Mouse (Mus musculus) heart, embryonic 14.5 days (tissue): ENCODE results near the gene Tbc1d2. TPM values are rescaled to one million over a fixed set of nuclear protein-coding genes. Genes with fewer than 3 reads are reported as not detected.
"Not testable (repeated sequence)": the region's sequence is repeated elsewhere in the genome, so short reads cannot be mapped to it uniquely, and the experiment has no call there.

Experiments
- ATAC-seq: fragments of 200-750 bp; cut with Nextera tagmentation; 2 replicates; pipeline ENCODE4 v1.8.0; 2017; ENCODE audit warnings: low read depth, moderate TSS enrichment; ENCODE audit not compliant: insufficient number of reproducible peaks, insufficient read depth, low FRiP score
- H3K27ac ChIP-seq, 2 experiments: fragments of 200-500 bp in 1 of 2; fragments of 300-500 bp in 1 of 2; sonication (generic) in 1 of 2; replicated peaks in 1 of 2; 2 replicates each; pipeline ENCODE4 v1.5.1; 2012 to 2014; ENCODE audit warnings: low read depth in 2 of 2, low read length in 2 of 2, control low read depth in 1 of 2, mild to moderate bottlenecking in 1 of 2, mixed read lengths in 1 of 2; ENCODE audit not compliant: control insufficient read depth in 1 of 2, insufficient read depth in 1 of 2
- H3K27me3 ChIP-seq: fragments of 300-500 bp; sonication (generic); 2 replicates; pipeline ENCODE4 v1.6.1; 2014; ENCODE audit warnings: mild to moderate bottlenecking, low read length, control low read depth; ENCODE audit not compliant: control insufficient read depth, insufficient read depth
- H3K36me3 ChIP-seq: fragments of 300-500 bp; sonication (generic); 2 replicates; pipeline ENCODE4 v1.6.1; 2014; ENCODE audit warnings: mild to moderate bottlenecking, control low read depth, low read length, mixed read lengths; ENCODE audit not compliant: control insufficient read depth, insufficient read depth
- H3K4me1 ChIP-seq, 2 experiments: fragments of 200-500 bp in 1 of 2; fragments of 300-500 bp in 1 of 2; sonication (generic) in 1 of 2; 2 replicates each; pipeline ENCODE4 v1.6.1; 2012 to 2014; ENCODE audit warnings: low read length in 2 of 2, control low read depth in 1 of 2, mixed read lengths in 1 of 2; ENCODE audit not compliant: control insufficient read depth in 2 of 2, insufficient read depth in 2 of 2
- H3K4me2 ChIP-seq: fragments of 300-500 bp; sonication (generic); 2 replicates; pipeline ENCODE4 v1.6.1; 2014; ENCODE audit warnings: mild to moderate bottlenecking, low read length
- H3K4me3 ChIP-seq, 2 experiments: fragments of 200-500 bp in 1 of 2; fragments of 300-500 bp in 1 of 2; sonication (generic) in 1 of 2; 2 replicates each; pipeline ENCODE4 v1.5.1; 2012 to 2014; ENCODE audit warnings: low read length in 2 of 2, mild to moderate bottlenecking in 2 of 2, control low read depth in 1 of 2, low read depth in 1 of 2, moderate library complexity in 1 of 2; ENCODE audit not compliant: control insufficient read depth in 1 of 2, insufficient read depth in 1 of 2
- H3K9ac ChIP-seq: fragments of 300-500 bp; sonication (generic); 2 replicates; pipeline ENCODE4 v1.6.1; 2014; ENCODE audit warnings: mild to moderate bottlenecking, low read length
- H3K9me3 ChIP-seq: fragments of 300-500 bp; sonication (generic); 2 replicates; pipeline ENCODE4 v1.6.1; 2016; ENCODE audit warnings: low read length, control low read depth; ENCODE audit not compliant: control insufficient read depth
- WGBS: fragments of 180-500 bp; shearing (Covaris S2); extraction: QIAGEN DNeasy Blood & Tissue Kit; methylation state at CpG from one replicate; pipeline ENCODE4 v1.1.7; 2014; 5-methylcytosine and 5-hydroxymethylcytosine counted together
- polyA plus RNA-seq: library from polyadenylated mRNA; unstranded; fragments of >200 nt; fragmentation: Nextera tagmentation; extraction: Ambion mirVana; gene quantifications from 2 replicates; pipeline ENCODE4 v1.2.1, GENCODE M21; 2014

The Tbc1d2 gene
- polyA plus RNA-seq, 1 experiment from 2014 or later, result 0.26 TPM

DNA sequence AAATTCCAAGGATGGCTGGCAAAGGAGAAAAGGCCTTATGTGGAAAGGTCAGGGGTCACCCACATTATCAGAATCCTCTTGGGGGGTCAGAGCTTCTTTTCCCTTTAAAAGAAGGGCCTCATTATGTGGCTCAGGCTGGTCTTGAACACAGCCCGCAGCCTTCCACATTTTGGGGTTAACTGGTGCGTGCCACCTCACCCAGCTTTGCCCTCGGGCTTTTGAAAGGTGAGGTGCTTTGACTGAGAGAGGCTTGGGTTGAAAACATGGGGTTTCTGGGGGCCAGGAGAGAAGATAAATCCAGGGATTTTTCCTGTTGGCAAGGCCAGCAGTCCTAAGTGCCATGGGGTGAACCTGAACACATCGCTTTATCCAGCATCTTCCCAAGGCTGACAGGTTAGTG is 63.5 kb downstream of the Tbc1d2 start:
- no peaks in the 10 kb centered on the region for H3K36me3 ChIP-seq
- H3K4me3 ChIP-seq, result no peak overlapping the region
- peaks cover 13 to 16% of the 10 kb centered on the region in 2 experiments for H3K4me1 ChIP-seq
- H3K27me3 ChIP-seq, result no peaks in the 10 kb centered on the region
- H3K9me3 ChIP-seq, result no peaks in the 10 kb centered on the region
- H3K27ac ChIP-seq, result no peak overlapping the region
- no peak overlapping the region for H3K9ac ChIP-seq
- ATAC-seq, result no peak
- WGBS, result 81% methylated on average over 4 of the region's 4 CpGs
- no peak overlapping the region for H3K4me2 ChIP-seq

GRCm38 (mm10) chr4:46585811-46586190 is 64.2 kb downstream of the Tbc1d2 start:
- H3K27ac ChIP-seq, result no peak overlapping the region
- WGBS, result 64% methylated on average over 8 of the region's 8 CpGs

DNA sequence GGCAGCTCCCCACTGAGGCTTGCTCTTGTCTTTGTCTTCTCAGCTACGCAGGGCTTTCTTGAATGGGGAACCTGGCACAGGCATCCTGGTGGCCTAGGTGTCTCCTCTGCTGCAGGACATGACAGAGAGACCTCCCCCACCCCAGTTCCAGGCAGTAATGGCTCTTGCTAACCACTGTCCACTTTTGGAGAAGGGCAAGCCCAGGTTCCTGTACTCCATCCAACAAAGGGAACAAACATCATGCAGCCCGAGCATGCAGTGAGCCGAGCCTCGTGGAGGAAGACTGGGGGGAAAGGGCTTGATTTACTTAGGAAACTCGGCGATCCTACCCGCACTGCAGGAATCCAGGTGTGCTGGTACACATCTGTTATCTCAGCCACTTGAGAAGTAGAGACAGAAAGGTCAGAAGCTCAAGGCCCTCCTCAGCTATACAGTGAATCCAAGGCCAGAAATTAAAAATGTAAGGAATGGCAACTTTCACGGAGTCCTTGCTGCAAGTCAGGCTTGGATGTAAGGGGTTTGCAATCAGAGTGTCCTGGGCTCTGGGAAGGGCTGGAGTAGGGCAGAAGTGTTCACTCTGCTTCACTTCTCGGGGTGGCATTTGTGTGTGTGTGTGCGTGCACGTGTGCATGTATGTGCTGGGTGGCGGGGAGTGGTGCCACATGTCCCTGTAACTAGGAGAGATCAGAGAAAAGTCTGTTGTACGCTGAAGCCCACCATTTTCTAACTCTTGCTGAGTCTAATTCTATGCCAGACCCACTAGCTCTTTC is 64.8 kb downstream of the Tbc1d2 start:
- ATAC-seq, result no peak
- no peaks in the 10 kb centered on the region for H3K27me3 ChIP-seq
- WGBS, result 75% methylated on average over 13 of the region's 13 CpGs
- H3K9me3 ChIP-seq, result no peaks in the 10 kb centered on the region
- H3K4me1 ChIP-seq, result peaks cover 13 to 16% of the 10 kb centered on the region in 2 experiments
- no peak overlapping the region for H3K4me2 ChIP-seq
- H3K27ac ChIP-seq, result no peak overlapping the region
- H3K9ac ChIP-seq, result no peak overlapping the region
- H3K36me3 ChIP-seq, result no peaks in the 10 kb centered on the region
- no peak overlapping the region for H3K4me3 ChIP-seq

More at GRCm38 (mm10) chr4:46585811-46586190, 64.2 kb downstream of the Tbc1d2 start:
- H3K4me1 ChIP-seq, result peaks cover 13 to 16% of the 10 kb centered on the region in 2 experiments
- ATAC-seq, result no peak
- H3K4me3 ChIP-seq, result no peak overlapping the region
- H3K27me3 ChIP-seq, result no peaks in the 10 kb centered on the region
- H3K4me2 ChIP-seq, result no peak overlapping the region
- no peaks in the 10 kb centered on the region for H3K36me3 ChIP-seq
- H3K9ac ChIP-seq, result no peak overlapping the region
- no peaks in the 10 kb centered on the region for H3K9me3 ChIP-seq

DNA sequence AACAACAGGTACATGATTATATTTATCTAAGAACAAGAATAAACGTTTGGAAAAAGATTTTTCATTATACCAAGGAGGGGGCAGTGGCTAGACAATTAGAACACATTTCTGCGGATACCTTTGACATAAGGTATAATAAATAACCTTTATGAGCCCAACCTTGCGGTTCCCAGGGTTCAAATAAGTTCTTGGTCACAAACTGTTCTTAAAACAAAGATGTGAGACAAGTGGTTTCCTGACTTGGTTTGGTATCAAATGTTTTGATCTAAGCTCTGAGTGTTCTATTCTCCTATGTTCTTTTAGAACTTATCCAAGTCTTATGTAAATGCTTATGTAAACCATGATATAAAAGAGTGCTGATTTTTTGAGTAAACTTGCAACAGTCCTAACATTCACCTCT is 65.5 kb downstream of the Tbc1d2 start:
- H3K27ac ChIP-seq, H3K9ac ChIP-seq, H3K27me3 ChIP-seq, H3K4me3 ChIP-seq, H3K36me3 ChIP-seq, H3K9me3 ChIP-seq, H3K4me2 ChIP-seq, ATAC-seq: not testable (repeated sequence)
- H3K4me1 ChIP-seq, result peaks cover 13 to 15% of the 10 kb centered on the region in 2 experiments
- WGBS, result 70% methylated on average over 3 of the region's 3 CpGs

DNA sequence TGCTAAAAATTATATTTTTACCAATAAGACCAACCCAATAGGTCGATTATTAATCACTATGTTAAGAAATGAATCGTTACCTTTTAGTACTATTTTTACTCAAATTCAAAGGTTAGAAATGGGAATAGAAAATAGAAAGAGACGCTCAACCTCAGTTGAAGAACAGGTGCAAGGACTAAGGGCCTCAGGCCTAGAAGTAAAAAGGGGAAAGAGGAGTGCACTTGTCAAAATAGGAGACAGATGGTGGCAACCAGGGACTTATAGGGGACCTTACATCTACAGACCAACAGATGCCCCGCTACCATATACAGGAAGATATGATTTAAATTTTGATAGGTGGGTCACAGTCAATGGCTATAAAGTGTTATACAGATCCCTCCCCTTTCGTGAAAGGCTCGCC is 65.9 kb downstream of the Tbc1d2 start:
- not testable (repeated sequence) for H3K27me3 ChIP-seq, ATAC-seq, H3K9me3 ChIP-seq, H3K9ac ChIP-seq, H3K36me3 ChIP-seq, H3K27ac ChIP-seq, H3K4me2 ChIP-seq, H3K4me3 ChIP-seq
- WGBS, result 84% methylated on average over 2 of the region's 6 CpGs
- H3K4me1 ChIP-seq, result peaks cover 13 to 15% of the 10 kb centered on the region in 2 experiments

GRCm38 (mm10) chr4:46582024-46582423 is 68.0 kb downstream of the Tbc1d2 start:
- 69% methylated on average over 8 of the region's 9 CpGs for WGBS

DNA sequence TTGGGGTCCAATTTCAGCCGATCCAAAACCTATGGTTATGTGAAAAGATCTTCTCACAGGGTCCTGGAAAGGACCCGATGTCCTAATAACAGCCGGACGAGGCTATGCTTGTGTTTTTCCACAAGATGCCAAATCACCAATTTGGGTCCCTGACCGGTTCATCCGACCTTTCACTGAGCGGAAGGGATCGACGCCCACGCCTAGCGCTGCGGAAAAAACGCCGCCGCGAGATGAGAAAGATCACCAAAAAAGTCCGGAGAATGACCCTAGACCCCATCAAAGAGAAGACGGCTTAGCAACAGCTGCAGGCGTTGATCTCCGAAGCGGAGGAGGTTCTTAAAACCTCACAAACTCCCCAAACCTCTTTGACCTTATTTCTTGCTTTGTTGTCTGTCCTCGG is 68.4 kb downstream of the Tbc1d2 start:
- H3K27me3 ChIP-seq, H3K36me3 ChIP-seq, H3K9me3 ChIP-seq, ATAC-seq, H3K27ac ChIP-seq, H3K9ac ChIP-seq, H3K4me2 ChIP-seq, H3K4me3 ChIP-seq: not testable (repeated sequence)
- peaks cover 8 to 12% of the 10 kb centered on the region in 2 experiments for H3K4me1 ChIP-seq
- 93% methylated on average over 19 of the region's 22 CpGs for WGBS

More at GRCm38 (mm10) chr4:46582024-46582423, 68.0 kb downstream of the Tbc1d2 start:
- H3K27me3 ChIP-seq, H3K27ac ChIP-seq, H3K4me3 ChIP-seq, H3K9me3 ChIP-seq, H3K4me2 ChIP-seq, H3K36me3 ChIP-seq, ATAC-seq, H3K9ac ChIP-seq: not testable (repeated sequence)
- H3K4me1 ChIP-seq, result peaks cover 9 to 12% of the 10 kb centered on the region in 2 experiments

GRCm38 (mm10) chr4:46580799-46581243 is 69.2 kb downstream of the Tbc1d2 start:
- H3K27ac ChIP-seq, H3K36me3 ChIP-seq, ATAC-seq, H3K4me1 ChIP-seq, H3K9me3 ChIP-seq, H3K4me2 ChIP-seq, H3K9ac ChIP-seq, H3K27me3 ChIP-seq, H3K4me3 ChIP-seq: not testable (repeated sequence)
- 87% methylated on average over 15 of the region's 15 CpGs for WGBS
